Mouse (Mus musculus) forebrain, embryonic 16.5 days (tissue): Measurements from ENCODE around the gene Mutyh. TPM values are rescaled to one million over a fixed set of nuclear protein-coding genes. Genes with fewer than 3 reads are reported as not detected.

Experiments used
- ATAC-seq: fragments of 200-750 bp; cut with Nextera tagmentation; 2 replicates; pipeline ENCODE4 v1.8.0; 2017; ENCODE audit warnings: mild to moderate bottlenecking, moderate library complexity
- H3K27ac ChIP-seq: fragments of 300-500 bp; sonication (generic); 2 replicates; pipeline ENCODE4 v1.5.1; 2014; ENCODE audit warnings: low read length, control low read depth
- H3K27me3 ChIP-seq: fragments of 300-500 bp; sonication (generic); replicated peaks from 2 replicates; pipeline ENCODE4 v1.6.1; 2014; ENCODE audit warnings: low read length; ENCODE audit not compliant: control insufficient read depth, insufficient read depth
- H3K36me3 ChIP-seq: fragments of 300-500 bp; sonication (generic); 2 replicates; pipeline ENCODE4 v1.6.1; 2014; ENCODE audit not compliant: control insufficient read depth, insufficient read depth
- H3K4me1 ChIP-seq: fragments of 300-500 bp; sonication (generic); replicated peaks from 2 replicates; pipeline ENCODE4 v1.6.1; 2014; ENCODE audit warnings: low read length; ENCODE audit not compliant: control insufficient read depth, insufficient read depth
- H3K4me2 ChIP-seq: fragments of 300-500 bp; sonication (generic); 2 replicates; pipeline ENCODE4 v1.6.1; 2014; ENCODE audit warnings: mild to moderate bottlenecking, low read length, control low read depth
- H3K4me3 ChIP-seq: fragments of 300-500 bp; sonication (generic); replicated peaks from 2 replicates; pipeline ENCODE4 v1.5.1; 2014; ENCODE audit warnings: mild to moderate bottlenecking, low read length, control low read depth
- H3K9ac ChIP-seq: fragments of 300-500 bp; sonication (generic); replicated peaks from 2 replicates; pipeline ENCODE4 v1.6.1; 2014; ENCODE audit warnings: low read depth, low read length, control low read depth
- H3K9me3 ChIP-seq: fragments of 300-500 bp; sonication (generic); 2 replicates; pipeline ENCODE4 v1.6.1; 2016; ENCODE audit warnings: low read length; ENCODE audit not compliant: control insufficient read depth
- WGBS: fragments of 180-500 bp; shearing (Covaris S2); extraction: QIAGEN DNeasy Blood & Tissue Kit; methylation state at CpG from one replicate; pipeline ENCODE4 v1.1.7; 2014; 5-methylcytosine and 5-hydroxymethylcytosine counted together
- polyA plus RNA-seq: library from polyadenylated mRNA; unstranded; fragments of >200 nt; fragmentation: Nextera tagmentation; extraction: Ambion mirVana; gene quantifications from 2 replicates; pipeline ENCODE4 v1.2.1, GENCODE M21; 2015

The Mutyh gene
- polyA plus RNA-seq, 1 experiment from 2014 or later: 8.4 TPM

DNA sequence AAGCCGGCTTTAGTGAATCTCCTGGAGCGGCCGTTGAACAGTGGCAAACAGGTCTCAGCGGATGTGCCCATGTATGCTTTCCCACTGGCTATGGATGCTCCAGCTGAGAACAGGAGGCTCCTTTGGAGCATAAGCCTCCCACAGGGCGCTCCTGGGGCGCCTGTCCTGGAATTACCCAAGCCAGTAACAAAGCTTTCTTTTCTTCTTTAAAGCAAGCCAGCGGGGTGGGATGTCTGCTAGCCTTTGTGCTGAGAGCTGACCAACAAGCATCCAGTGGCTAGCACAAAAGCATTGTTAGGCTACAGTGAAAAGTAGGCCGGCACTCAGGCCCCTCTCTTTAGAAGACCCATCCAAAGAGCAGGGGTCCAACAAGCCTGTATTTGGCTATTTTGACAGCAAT is 25.4 kb upstream of the Mutyh start:
- Histone ChIP-seq H3K27ac (no peak overlapping the region), H3K27me3 (no peaks in the 10 kb centered on the region), H3K9me3 (no peaks in the 10 kb centered on the region), H3K4me1 (no peaks in the 10 kb centered on the region), H3K4me2 (no peak overlapping the region), H3K4me3 (no peak overlapping the region), H3K9ac (no peak overlapping the region), H3K36me3 (no peaks in the 10 kb centered on the region)
- ATAC-seq: no peak
- WGBS: 9% methylated on average over 8 of the region's 8 CpGs

DNA sequence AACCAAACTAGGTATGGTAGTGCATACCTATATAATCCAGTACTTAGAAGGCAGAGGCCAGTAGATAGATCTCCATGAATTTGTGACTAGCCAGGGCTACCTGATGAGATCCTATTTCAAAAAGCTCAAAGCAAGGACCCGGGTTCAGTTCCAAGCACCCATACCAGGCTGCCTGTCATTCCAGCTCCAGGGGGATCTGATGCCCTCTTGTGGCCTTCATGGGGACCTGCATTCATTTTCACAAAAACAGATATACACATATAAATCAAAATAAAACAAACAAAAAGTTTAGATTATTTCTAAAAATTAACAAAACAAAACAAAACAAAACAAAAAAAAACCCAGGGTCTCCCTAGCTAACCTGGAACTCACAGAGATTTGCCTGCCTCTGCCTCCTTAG is 20.9 kb upstream of the Mutyh start:
- Histone ChIP-seq H3K9ac (no peak overlapping the region), H3K4me2 (no peak overlapping the region), H3K27ac (no peak overlapping the region), H3K27me3 (no peaks in the 10 kb centered on the region), H3K9me3 (no peaks in the 10 kb centered on the region), H3K36me3 (no peaks in the 10 kb centered on the region), H3K4me3 (no peak overlapping the region), H3K4me1 (no peaks in the 10 kb centered on the region)
- ATAC-seq: no peak
- 93% methylated on average over 1 of the region's 1 CpGs for WGBS

DNA sequence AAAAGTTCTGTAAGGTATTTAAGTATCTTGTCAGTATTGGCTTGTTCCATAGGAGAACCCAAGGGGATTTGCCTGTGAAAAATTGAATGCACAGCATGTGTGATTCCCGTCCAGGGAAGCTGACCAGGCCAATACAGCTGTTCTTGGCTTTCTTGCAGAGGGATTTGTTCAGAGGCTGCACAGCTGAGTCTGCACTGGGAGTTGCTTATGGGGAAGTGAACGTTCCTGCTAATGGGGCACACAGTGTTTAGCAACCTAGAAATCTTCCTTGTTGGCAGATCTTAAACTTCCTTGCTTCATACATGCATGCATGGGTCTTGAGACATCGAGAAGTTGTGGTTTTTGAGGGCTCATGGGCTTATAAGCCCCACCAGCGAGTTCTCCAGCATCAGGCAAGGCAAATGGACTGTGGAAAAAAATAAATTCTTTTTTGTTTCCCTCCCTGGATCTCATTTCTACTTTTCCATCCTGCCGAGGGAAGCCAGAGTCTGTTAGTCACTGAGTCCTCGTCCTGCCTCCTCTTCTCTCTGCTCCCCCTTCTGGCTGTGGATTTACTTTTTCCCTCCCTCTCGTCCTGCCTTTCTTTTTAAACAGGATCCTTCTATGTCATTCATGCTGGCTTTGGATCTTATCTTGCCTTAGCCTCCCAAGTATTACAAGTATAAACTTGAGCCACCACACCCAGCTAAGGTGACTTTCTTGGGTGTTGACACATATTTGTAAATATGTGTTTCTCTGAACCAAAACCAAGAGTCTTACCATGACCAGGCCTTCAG is 19.4 kb upstream of the Mutyh start:
- no peak overlapping the region for H3K27ac ChIP-seq
- H3K36me3 ChIP-seq: no peaks in the 10 kb centered on the region
- ATAC-seq: no peak
- H3K27me3 ChIP-seq: no peaks in the 10 kb centered on the region
- H3K9me3 ChIP-seq: no peaks in the 10 kb centered on the region
- H3K4me1 ChIP-seq: no peaks in the 10 kb centered on the region
- no peak overlapping the region for H3K4me3 ChIP-seq
- no peak overlapping the region for H3K4me2 ChIP-seq
- WGBS: 38% methylated on average over 7 of the region's 7 CpGs
- no peak overlapping the region for H3K9ac ChIP-seq

DNA sequence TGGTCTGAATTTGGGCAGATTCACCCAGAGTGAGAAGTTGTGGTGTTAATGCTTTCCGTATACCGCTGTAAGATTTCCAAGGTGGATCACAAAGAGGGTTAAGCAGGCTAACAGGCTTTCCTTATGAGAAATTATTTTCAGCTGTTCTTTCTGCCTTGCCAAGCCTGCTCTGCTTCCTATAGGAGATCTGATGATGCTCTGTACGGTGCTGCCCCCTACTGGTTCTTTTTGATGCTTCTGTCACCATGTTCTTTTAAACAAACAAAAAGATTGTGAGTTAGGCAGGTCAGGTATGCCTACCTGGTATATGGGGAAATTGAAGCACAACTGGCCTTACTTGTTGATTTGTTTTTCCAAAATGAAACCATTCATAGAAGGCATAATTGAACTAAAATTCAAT is 18.6 kb upstream of the Mutyh start:
- Histone ChIP-seq H3K9me3 (no peaks in the 10 kb centered on the region), H3K9ac (no peak overlapping the region), H3K27me3 (no peaks in the 10 kb centered on the region), H3K27ac (no peak overlapping the region), H3K4me1 (no peaks in the 10 kb centered on the region), H3K4me2 (no peak overlapping the region), H3K4me3 (no peak overlapping the region), H3K36me3 (no peaks in the 10 kb centered on the region)
- WGBS: 6% methylated on average over 3 of the region's 3 CpGs
- ATAC-seq: peak; percentile 62; the same call in 1 of the 2 replicates

DNA sequence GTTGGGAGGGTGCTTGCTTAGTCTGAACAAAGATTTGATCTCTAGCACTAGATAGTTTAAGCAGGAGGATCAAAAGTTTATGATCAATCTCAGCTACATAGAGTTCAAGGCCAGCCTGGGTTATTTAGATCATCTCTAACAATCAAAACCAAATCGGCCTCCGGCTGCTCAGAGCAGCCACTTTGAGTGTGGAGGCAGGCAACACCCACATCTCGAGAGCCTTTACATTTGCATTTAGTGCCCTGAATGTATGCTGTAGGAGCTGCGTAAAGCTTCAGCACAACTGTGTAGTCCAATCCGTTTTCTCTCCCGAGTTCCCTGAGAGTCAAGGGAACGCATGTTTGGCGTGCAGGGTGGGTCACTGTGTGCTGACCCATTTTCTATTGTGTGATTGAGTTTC is 15.1 kb upstream of the Mutyh start:
- WGBS: 91% methylated on average over 8 of the region's 8 CpGs
- Histone ChIP-seq H3K9ac (no peak overlapping the region), H3K36me3 (no peaks in the 10 kb centered on the region), H3K4me3 (no peak overlapping the region), H3K9me3 (no peaks in the 10 kb centered on the region), H3K27ac (no peak overlapping the region), H3K27me3 (no peaks in the 10 kb centered on the region), H3K4me2 (no peak overlapping the region), H3K4me1 (no peaks in the 10 kb centered on the region)
- ATAC-seq: no peak

DNA sequence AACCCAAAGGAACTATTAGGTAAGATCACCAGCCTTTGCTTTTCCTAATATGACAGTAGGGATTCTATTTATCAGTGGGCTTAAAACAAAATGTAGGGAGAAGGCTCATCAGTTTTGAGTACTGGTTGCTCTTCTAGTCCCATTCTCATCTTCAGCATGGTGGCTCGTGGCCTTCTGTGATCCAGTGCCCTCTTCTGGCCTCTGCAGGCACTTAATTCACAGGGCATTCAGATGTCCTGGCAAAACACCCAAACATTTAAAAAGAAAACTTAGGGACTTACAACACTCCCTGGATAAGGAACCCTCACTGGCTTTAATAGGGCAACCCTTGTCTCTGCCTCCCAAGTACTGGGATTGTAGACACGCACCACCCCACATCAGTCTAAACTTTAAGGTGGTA is 13.2 kb upstream of the Mutyh start:
- no peaks in the 10 kb centered on the region for H3K36me3 ChIP-seq
- no peaks in the 10 kb centered on the region for H3K9me3 ChIP-seq
- no peak overlapping the region for H3K4me2 ChIP-seq
- WGBS: 74% methylated on average over 2 of the region's 2 CpGs
- ATAC-seq: no peak
- H3K27ac ChIP-seq: no peak overlapping the region
- no peak overlapping the region for H3K9ac ChIP-seq
- H3K4me1 ChIP-seq: no peaks in the 10 kb centered on the region
- H3K4me3 ChIP-seq: no peak overlapping the region
- no peaks in the 10 kb centered on the region for H3K27me3 ChIP-seq

DNA sequence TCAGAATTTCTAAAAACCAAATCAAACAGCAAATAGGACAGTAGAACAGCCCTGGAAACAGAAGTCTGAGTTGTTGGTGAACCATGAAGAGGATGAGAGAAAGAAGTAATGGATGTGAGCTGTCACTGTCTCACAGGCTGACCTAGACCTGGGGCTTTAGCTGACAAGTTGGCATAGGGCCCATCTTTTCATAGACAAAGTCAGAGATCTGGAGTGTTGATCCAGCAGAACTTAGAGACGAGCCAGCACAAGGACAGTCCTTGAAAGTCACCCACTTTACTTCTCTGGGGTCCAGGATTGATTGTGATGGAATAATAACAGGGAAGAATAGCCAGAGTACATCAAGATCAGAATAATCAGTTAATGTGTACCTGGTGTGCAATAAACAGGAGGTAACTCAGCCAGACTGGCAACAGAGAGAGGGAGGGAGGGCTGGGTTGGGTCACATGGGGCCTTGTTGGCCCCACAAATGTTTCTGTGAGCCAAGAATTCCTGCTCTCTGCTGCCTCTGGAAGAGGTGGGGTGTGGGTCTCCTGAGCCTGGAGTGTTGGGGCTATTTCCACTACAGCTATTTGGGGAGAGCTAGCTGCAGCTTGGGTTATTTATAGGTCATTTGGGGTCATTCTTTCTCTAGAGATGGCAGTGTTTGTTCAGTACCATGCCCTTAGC is 10.9 kb upstream of the Mutyh start:
- WGBS: 59% methylated on average over 1 of the region's 1 CpGs

DNA sequence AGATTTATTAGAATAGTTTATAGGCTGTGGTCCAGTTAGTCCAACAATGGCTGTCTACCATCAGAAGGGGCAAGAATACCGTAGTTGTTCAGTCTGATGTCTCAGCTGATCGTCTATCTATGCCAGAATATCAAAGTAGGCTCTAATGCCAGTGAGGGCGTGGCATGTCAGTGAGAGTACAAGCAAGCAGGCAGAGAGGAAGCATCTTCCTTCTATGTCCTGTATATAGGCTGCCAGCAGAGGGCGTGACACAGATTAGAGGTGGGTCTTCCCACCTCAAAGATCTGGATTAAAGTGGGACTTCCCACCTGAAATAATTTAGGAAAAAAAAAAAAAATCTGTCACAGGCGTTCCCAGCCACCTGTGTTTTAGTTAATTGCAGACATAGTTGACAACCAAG is 7.6 kb upstream of the Mutyh start:
- H3K27me3 ChIP-seq: no peaks in the 10 kb centered on the region
- no peak overlapping the region for H3K9ac ChIP-seq
- WGBS: 35% methylated on average over 5 of the region's 5 CpGs
- H3K4me1 ChIP-seq: no peaks in the 10 kb centered on the region
- no peak overlapping the region for H3K4me3 ChIP-seq
- peaks cover 17% of the 10 kb centered on the region for H3K36me3 ChIP-seq
- no peak overlapping the region for H3K4me2 ChIP-seq
- H3K27ac ChIP-seq: no peak overlapping the region
- no peak for ATAC-seq
- no peaks in the 10 kb centered on the region for H3K9me3 ChIP-seq

More for the DNA sequence above, 10.9 kb upstream of the Mutyh start:
- no peak for ATAC-seq
- no peak overlapping the region for H3K9ac ChIP-seq
- no peaks in the 10 kb centered on the region for H3K4me1 ChIP-seq
- no peaks in the 10 kb centered on the region for H3K27me3 ChIP-seq
- H3K4me3 ChIP-seq: no peak overlapping the region
- H3K27ac ChIP-seq: no peak overlapping the region
- H3K36me3 ChIP-seq: no peaks in the 10 kb centered on the region
- H3K4me2 ChIP-seq: no peak overlapping the region
- H3K9me3 ChIP-seq: no peaks in the 10 kb centered on the region

DNA sequence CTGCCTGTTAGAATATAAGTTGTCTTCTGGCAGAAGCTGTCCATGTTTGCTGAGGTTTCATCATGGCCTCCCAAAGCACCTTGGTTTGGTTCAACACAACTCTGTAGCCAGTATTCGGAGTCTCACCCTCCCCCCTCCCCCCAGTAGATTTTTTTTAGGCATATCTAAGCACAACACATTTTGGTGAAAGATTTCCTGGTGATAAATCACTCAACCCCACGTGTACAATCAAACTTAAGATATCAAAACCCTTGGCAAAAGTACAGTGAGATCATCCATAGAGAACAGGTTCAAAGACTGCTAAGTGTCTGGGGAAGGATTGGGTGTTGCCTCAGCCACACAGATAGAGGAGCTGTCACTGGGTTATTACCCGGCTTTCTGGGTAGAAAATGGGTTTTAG is 3.5 kb downstream of the Mutyh start:
- Histone ChIP-seq H3K27ac (no peak overlapping the region), H3K4me1 (peaks cover 9% of the 10 kb centered on the region), H3K4me2 (no peak overlapping the region), H3K9ac (no peak overlapping the region), H3K9me3 (no peaks in the 10 kb centered on the region), H3K4me3 (no peak overlapping the region), H3K36me3 (no peaks in the 10 kb centered on the region), H3K27me3 (no peaks in the 10 kb centered on the region)
- WGBS: 81% methylated on average over 3 of the region's 3 CpGs
- ATAC-seq: no peak
